Mouse (Mus musculus): ENCODE measurements around the gene Rmi1. TPM values are rescaled to one million over a fixed set of nuclear protein-coding genes. Genes with fewer than 3 reads are reported as not detected.
A peak's percentile ranks its signal among the peaks of the same experiment; 100 is the strongest.
"Not testable (repeated sequence)": the region's sequence is repeated elsewhere in the genome, so short reads cannot be mapped to it uniquely, and the experiment has no call there.

Rmi1 gene
- total and polyA plus RNA-seq, 3 experiments = 15.5 to 21.4 TPM; not detected in 1

DNA sequence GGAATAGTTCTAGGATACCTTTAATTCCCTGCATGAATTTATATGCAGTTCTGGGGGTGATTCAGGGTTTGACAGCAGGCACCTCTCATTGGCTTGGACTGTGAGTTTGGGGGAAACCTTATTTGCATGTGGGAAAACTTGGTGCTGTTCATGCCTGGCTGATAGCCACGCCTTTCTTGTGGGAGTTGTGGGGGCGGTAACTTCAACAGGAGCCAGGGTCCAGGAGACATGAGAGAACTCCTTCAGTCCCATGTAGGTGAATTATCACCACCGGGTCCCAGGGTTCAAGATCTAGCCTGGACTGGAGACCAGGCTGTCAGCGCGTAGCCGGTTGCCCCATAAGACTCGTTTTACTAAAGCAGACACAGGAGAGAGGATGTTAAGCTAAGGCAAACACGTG, 36.9 kb upstream of the Rmi1 start:
- not testable (repeated sequence) for H3K9ac ChIP-seq (ENCODE audit: control insufficient read depth, low read depth, low read length, poor library complexity, severe bottlenecking); H3K27me3 ChIP-seq (ENCODE audit: control insufficient read depth in 1 of 2, insufficient read depth in 2 of 2, low read length in 2 of 2); H3K36me3 ChIP-seq (ENCODE audit: control insufficient read depth in 1 of 2, insufficient read depth in 2 of 2, low read length in 2 of 2); H3K27ac ChIP-seq (ENCODE audit: control insufficient read depth, low read depth, low read length); H3K4me3 ChIP-seq (ENCODE audit: control insufficient read depth in 1 of 2, insufficient read depth in 1 of 2, low read depth in 2 of 2, low read length in 2 of 2); H3K9me3 ChIP-seq (replicated peaks; ENCODE audit: insufficient read depth, low read length); H3K79me2 ChIP-seq (ENCODE audit: control insufficient read depth, insufficient read depth, low read length, poor library complexity); DNase-seq (ENCODE audit: low read depth, low spot score)
- H3K4me1 ChIP-seq (ENCODE audit: control insufficient read depth in 1 of 2, insufficient read depth in 2 of 2, low read length in 2 of 2) = peaks cover 10 to 13% of the 10 kb centered on the region in 2 experiments; a peak in 3 of 4 replicates

DNA sequence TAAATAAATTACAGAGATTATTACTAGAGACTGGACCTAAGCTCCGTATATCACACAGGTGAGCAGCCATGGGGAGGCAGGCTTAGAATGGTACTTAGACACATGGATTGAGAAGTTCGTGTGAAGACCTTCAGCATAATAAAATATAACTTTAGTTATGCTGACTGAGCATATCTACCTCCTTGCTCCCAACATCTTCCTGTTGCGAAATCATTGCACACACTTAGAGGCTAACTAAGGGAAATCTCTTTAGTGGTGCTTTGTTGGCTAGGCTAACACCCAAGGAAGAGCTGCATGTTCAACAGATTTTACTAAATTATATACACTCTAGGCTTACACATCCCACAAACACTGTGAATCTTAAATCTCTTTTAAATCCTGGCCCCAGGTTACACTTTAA, 35.7 kb upstream of the Rmi1 start:
- Histone ChIP-seq H3K9ac (ENCODE audit: control insufficient read depth, low read depth, low read length, poor library complexity, severe bottlenecking) (no peak overlapping the region), H3K36me3 (ENCODE audit: control insufficient read depth in 1 of 2, insufficient read depth in 2 of 2, low read length in 2 of 2) (no peaks in the 10 kb centered on the region), H3K27ac (ENCODE audit: control insufficient read depth, low read depth, low read length) (no peak overlapping the region), H3K79me2 (ENCODE audit: control insufficient read depth, insufficient read depth, low read length, poor library complexity) (no peaks in the 10 kb centered on the region), H3K4me1 (ENCODE audit: control insufficient read depth in 1 of 2, insufficient read depth in 2 of 2, low read length in 2 of 2) (peaks cover 10 to 13% of the 10 kb centered on the region in 2 experiments; a peak in 3 of 4 replicates), H3K27me3 (ENCODE audit: control insufficient read depth in 1 of 2, insufficient read depth in 2 of 2, low read length in 2 of 2) (no peaks in the 10 kb centered on the region), H3K9me3 (replicated peaks; ENCODE audit: insufficient read depth, low read length) (no peaks in the 10 kb centered on the region), H3K4me3 (ENCODE audit: control insufficient read depth in 1 of 2, insufficient read depth in 1 of 2, low read depth in 2 of 2, low read length in 2 of 2) (no peak overlapping the region)
- no peak for DNase-seq (ENCODE audit: low read depth, low spot score)
- TF ChIP-seq ZNF384 (IDR thresholded peaks at IDR 0.05; ENCODE audit: low read depth, low read length) (no peak), MAZ (IDR thresholded peaks at IDR 0.05; ENCODE audit: low read depth, low read length) (no peak), MEF2A (IDR thresholded peaks at IDR 0.05; ENCODE audit: extremely low read depth, insufficient replicate concordance, low read depth, low read length, poor library complexity, severe bottlenecking) (no peak), E2F4 (IDR thresholded peaks at IDR 0.05; ENCODE audit: borderline replicate concordance, low read depth, low read length) (no peak), POLR2AphosphoS5 (IDR thresholded peaks at IDR 0.05; ENCODE audit: borderline replicate concordance, low read depth, low read length) (no peak), MYB (IDR thresholded peaks at IDR 0.05; ENCODE audit: low read depth, low read length) (no peak), GABPA (IDR thresholded peaks at IDR 0.05; ENCODE audit: low read depth, low read length) (no peak), MYC (IDR thresholded peaks at IDR 0.05; ENCODE audit: low read depth, low read length) (no peak), EP300 (IDR thresholded peaks at IDR 0.05; ENCODE audit: low read depth in 1 of 2, low read length in 2 of 2) (no peak), USF2 (IDR thresholded peaks at IDR 0.05; ENCODE audit: borderline replicate concordance in 1 of 2, insufficient read depth in 1 of 2, low read depth in 1 of 2, low read length in 2 of 2) (no peak), CHD1 (IDR thresholded peaks at IDR 0.05; ENCODE audit: low read depth, low read length) (no peak)

DNA sequence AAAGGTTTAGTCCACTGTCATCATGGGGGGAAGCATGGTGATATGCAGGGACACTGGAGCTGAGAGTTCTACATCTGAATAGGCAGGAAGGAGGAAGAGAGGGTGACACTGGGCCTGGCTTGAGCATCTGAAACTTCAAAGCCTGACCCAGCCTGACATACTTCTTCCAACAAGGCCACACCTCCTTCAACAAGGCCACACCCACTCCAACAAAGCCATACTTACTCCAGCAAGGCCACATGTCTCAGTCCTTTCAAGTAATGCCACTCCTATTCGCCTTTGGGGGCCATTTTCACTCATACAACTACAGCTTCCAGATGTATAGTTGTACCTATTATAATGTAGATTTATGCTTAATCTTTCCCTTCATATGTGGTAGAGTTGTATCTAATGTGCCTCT, 34.4 kb upstream of the Rmi1 start:
- no peak overlapping the region for H3K9ac ChIP-seq (ENCODE audit: control insufficient read depth, low read depth, low read length, poor library complexity, severe bottlenecking)
- H3K79me2 ChIP-seq (ENCODE audit: control insufficient read depth, insufficient read depth, low read length, poor library complexity) = no peaks in the 10 kb centered on the region
- TF ChIP-seq MYC (IDR thresholded peaks at IDR 0.05; ENCODE audit: low read depth, low read length) (no peak), GABPA (IDR thresholded peaks at IDR 0.05; ENCODE audit: low read depth, low read length) (no peak)
- no peaks in the 10 kb centered on the region for H3K9me3 ChIP-seq (replicated peaks; ENCODE audit: insufficient read depth, low read length)
- peaks cover 10 to 13% of the 10 kb centered on the region in 2 experiments; a peak in 3 of 4 replicates for H3K4me1 ChIP-seq (ENCODE audit: control insufficient read depth in 1 of 2, insufficient read depth in 2 of 2, low read length in 2 of 2)
- H3K36me3 ChIP-seq (ENCODE audit: control insufficient read depth in 1 of 2, insufficient read depth in 2 of 2, low read length in 2 of 2) = no peaks in the 10 kb centered on the region
- peak; percentile 19 for DNase-seq (ENCODE audit: low read depth, low spot score)
- H3K27ac ChIP-seq (ENCODE audit: control insufficient read depth, low read depth, low read length) = no peak overlapping the region
- H3K27me3 ChIP-seq (ENCODE audit: control insufficient read depth in 1 of 2, insufficient read depth in 2 of 2, low read length in 2 of 2) = no peaks in the 10 kb centered on the region
- no peak overlapping the region for H3K4me3 ChIP-seq (ENCODE audit: control insufficient read depth in 1 of 2, insufficient read depth in 1 of 2, low read depth in 2 of 2, low read length in 2 of 2)

Measured in MEL (cell line).